Mouse (Mus musculus) splenic B cell, adult 2 months (primary cell): ENCODE data around the gene Cel.
"Not testable (repeated sequence)": the region's sequence is repeated elsewhere in the genome, so short reads cannot be mapped to it uniquely, and the experiment has no call there.

Experiments
- DNase-seq: peaks from one replicate; pipeline ENCODE4 v3.0.0-alpha.2; 2011; ENCODE audit warnings: low read depth, low spot score
- H3K27me3 ChIP-seq: 2 replicates; pipeline ENCODE4 v1.6.1; 2012; ENCODE audit warnings: mild to moderate bottlenecking, low read length, moderate library complexity, mixed read lengths; ENCODE audit not compliant: control insufficient read depth, poor library complexity, insufficient read depth, severe bottlenecking
- H3K36me3 ChIP-seq: 2 replicates; pipeline ENCODE4 v1.6.1; 2012; ENCODE audit warnings: mild to moderate bottlenecking, low read length, moderate library complexity, mixed read lengths; ENCODE audit not compliant: control insufficient read depth, poor library complexity, insufficient read depth, severe bottlenecking

Gene Cel

DNA sequence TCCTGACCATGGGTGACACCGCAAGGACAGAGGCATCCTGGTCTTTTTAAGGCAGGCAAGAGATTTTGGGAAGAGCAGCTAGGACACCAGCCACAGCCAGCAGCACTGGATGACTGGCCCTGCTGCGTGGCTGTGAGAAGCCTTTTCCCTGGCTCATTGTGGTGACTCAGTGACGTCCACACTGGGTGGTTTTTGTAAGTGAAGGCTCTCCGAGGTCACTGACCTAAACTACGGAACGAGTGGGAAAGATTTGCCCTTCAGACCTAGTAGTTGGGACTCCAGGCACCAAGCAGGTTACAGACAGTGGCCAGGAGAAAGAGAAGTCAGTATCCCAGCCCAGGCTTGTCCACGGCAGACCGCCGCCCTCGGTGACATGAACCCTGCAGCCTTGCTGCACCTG, 38.8 kb downstream of the Cel start:
- Histone ChIP-seq H3K27me3 (no peaks in the 10 kb centered on the region), H3K36me3 (no peaks in the 10 kb centered on the region)
- DNase-seq = no peak

DNA sequence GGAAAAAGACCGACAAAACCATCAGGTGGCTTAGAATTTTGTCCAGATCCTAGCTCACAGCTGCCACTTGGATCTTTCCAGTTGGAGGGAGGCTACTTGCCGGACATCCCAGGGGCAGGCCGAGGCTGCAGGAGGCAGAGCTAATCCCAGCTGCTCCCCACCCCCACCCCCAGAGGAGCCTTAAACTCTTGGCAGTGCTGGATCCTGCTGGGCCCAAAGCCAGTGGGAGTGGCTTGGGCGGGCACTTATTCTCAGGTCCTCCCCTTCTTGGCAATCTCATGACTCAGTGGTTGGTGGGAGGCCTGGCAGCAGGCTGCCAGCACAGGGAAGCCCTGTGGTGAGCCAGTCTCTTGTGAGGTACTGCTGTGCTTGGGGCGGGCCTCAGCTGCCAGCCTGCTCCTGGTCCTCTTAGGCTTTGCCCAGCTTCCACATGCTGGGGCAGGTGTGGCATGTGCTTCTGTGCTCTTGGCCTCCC, 39.5 kb downstream of the Cel start:
- Histone ChIP-seq H3K36me3 (no peaks in the 10 kb centered on the region), H3K27me3 (no peaks in the 10 kb centered on the region)
- no peak for DNase-seq

DNA sequence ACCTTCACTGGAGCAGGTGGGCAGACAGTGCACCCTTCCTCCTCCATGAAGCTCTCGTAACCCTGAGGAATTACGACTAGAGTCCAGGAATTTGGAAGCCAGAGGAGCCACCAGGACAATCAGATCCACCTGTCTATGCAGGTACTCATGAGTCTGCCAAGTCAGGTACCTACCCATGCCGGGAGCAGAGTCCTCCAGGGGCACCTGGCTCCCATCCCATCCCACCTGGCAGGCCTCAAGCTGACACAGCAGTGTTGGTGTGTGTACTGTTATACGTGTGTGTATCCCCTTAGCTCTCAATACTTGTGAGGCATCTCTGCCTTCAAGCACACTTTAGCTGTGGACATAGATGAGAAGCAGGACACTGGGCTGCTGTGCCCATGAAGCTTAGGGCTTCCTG, 41.0 kb downstream of the Cel start:
- no peak for DNase-seq
- Histone ChIP-seq H3K27me3 (no peaks in the 10 kb centered on the region), H3K36me3 (no peaks in the 10 kb centered on the region)

DNA sequence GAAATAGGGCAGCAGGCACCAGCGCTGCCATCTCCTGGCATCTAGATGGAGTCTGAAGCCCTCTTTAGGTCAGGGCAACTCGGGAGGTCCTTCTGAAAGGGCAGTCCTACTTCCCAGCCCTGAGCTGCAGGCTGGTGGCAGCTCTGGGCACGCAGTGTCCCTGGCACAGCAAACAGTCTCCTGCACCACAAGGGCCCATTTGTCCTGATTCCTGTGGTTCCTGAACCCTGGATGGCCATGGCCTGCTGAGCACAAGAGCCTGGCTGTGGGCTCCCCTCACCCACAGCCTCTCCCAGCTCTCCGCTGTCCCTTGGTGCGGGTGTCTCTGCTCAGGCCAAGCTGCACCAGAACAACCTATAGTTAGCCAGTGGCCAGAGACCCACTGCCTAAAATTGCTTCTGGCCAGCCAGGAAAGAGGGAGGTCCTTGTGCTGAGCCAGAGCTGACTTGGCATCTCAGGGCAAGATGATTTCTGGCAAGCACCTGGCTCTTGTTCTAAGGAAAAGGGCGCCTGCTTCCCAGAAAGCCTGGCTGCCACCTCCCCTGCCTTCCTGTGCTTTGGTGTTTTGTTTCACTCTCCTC, 41.5 kb downstream of the Cel start:
- H3K36me3 ChIP-seq = no peaks in the 10 kb centered on the region
- DNase-seq = no peak
- H3K27me3 ChIP-seq = no peaks in the 10 kb centered on the region

DNA sequence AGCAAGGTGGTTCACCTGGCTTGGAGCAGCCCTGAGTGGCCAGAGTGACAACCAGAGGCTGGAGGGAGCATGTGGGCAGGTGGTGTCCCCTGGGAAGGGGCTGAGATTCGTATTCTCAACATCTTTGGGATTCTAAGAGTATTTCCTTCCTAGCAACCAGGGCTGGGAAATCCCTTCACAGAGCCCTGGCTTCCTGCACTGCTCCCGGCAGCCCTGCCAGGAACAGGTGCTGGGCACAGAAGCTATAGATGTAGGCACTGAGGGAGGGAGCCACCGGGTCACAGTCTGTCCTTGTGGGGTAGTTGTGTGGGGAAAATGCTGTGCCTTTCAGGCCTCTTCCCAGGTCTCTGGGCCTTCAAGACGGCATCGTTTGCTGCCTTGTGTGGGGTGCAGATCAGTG, 42.6 kb downstream of the Cel start:
- Histone ChIP-seq H3K36me3 (no peaks in the 10 kb centered on the region), H3K27me3 (no peaks in the 10 kb centered on the region)
- no peak for DNase-seq

DNA sequence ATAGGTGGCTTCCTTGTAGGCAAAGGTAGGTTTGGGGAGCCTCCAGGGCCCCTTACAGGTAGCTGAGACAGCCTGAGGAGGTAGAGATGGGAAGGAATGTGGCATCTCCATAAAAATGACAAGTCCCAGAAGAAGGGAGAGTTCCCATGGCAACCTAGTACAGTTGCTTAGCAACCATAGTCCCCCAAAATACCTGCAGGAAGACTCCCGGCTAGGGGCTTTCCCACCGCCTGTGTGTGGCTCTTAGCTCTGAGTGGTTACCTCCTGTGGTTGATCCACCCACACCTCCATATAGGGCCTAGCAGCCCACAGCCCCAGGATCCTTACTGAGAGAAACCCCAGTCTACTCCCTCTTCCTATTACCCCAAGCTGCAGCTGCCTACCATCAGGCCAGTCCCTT, 45.0 kb downstream of the Cel start:
- peak; percentile 82 for DNase-seq
- Histone ChIP-seq H3K36me3 (no peaks in the 10 kb centered on the region), H3K27me3 (no peaks in the 10 kb centered on the region)

DNA sequence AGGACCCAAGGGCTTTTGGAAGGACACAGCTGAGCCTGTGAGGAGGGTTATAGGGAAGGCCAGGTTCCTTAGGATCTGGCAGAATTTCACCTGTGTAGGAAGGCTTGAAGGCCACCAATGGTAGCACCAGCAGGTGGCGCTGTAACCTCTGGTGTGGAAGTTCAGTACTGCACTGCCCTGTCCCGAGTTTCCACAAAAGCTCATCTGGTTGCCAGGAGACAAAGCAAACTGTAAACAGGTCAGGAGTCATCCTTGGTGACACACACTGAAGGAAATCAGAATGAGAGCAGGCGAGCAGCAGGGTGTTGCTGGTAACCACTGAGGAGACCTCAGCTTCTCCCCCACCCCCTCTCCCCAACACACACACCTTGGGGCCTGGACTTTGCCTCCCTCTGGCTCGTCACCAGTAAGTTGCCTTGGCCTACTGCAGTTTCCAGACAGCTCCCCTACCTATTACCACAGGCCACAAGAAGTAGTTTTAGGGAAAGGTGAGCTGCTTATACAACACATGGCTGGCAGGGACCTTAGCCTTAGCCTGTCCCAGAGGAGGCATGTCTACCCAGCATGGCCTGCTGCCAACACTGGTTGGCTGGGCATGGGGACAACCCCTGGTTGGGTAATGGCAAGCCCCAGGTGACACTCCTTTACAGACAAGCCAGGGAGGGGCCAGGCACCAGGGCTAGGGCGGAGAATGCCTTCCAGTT, 45.8 kb downstream of the Cel start:
- Histone ChIP-seq H3K27me3 (no peaks in the 10 kb centered on the region), H3K36me3 (no peaks in the 10 kb centered on the region)
- peak; percentile 97 for DNase-seq

DNA sequence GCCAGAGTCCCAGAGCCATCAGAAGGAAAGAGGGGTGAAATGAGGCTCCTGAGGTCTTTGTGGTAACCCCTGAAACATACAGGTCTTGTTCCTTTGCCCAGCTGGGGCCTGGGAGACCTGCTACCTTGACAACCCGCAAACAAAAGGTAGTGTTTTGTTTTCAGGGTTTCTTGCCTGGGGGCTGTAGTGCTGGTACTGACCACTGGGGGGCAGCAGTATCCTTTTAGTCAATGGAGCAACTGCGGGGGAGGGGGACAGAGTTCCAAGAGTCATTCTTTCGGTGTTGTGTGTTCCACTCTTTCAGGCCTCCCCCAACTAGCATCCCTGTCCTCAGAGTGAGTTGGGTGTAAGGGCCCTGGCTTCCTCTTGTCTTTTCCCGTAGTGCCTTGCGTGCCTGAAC, 48.7 kb downstream of the Cel start:
- Histone ChIP-seq H3K36me3 (no peaks in the 10 kb centered on the region), H3K27me3 (no peaks in the 10 kb centered on the region)
- peak; percentile 96 for DNase-seq

DNA sequence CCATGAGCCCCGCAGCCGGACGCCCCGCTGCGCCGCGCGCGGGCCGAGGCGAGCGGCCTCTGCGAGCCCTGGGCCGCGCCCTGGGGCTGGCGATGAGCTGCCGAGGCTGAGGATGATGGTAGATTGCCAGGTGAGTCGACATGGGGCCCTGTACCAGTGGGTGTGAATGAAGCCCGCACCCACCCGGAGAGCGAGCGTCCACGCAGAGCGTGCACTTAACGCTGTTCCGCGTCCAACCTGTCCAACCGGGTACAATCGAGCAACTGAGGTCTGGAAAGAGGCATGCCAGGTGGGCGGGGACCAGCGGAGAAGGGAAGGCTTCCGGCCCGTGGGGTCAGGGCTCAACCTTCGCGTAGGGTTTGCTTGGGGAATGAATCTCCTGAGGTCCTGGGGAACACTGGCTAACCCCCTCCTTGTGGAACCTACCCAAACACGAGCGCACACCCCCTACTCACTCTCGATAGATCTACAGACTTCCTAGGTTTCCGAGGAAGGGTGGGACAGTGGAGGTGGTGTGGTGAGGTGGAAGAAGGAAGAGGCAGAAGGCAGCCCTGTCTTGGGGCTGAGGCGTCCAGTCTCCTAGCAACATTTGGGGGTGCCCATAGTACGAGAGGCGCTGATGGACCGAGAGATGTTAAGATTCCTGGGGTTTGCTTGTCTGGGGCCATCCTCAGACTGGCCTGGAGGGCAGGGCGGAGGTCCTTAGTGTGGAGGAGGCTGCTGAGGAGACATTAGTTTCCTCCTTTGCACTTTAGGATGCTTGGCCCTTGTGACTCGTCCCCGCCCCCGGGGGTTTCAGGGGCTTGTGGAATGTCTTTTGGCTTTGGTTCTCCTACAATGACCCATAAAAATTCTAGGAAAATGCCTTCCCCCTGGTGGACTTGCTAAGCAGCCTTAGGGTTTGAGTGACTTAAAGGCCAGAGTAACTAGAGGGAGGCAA, 49.5 kb downstream of the Cel start:
- H3K36me3 ChIP-seq = no peaks in the 10 kb centered on the region
- DNase-seq = peak; percentile 43
- no peaks in the 10 kb centered on the region for H3K27me3 ChIP-seq

DNA sequence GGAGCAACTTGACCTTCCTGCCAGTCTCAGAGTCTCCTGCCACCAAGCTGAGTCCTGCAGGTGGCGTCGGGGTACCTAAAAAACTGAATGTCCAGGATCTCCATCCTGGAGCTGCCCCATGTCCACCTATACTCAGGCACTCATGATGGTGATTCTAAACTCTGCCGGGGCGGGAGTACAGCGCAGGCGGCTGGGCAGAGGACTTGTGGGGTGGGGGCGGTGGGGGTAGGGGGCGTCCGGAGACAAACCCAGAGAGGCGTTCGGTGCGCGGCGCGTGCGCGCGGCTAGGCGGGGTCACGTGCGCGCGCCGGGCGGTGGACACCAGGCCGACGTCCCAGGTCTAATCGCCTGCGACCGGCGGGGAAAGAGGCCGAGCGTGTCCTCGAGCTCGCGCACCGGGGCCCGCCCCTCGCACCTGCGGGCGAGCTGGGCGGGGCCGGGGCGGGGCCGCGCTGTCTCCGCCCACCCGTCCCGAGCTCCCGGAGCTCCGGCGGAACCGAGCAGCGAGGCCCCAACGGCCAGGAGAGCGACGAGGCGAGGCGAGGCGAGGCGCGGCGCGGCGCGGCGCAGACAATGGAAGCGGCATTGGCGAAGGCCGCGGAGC, 50.3 kb downstream of the Cel start, which contains the start of gene Ralgds:
Gene Ralgds, plus strand, starts transcription at position 328 of the 604 bp plus-strand sequence.
- peak; percentile 80 for DNase-seq
- Histone ChIP-seq H3K27me3 (no peaks in the 10 kb centered on the region), H3K36me3 (no peaks in the 10 kb centered on the region)

DNA sequence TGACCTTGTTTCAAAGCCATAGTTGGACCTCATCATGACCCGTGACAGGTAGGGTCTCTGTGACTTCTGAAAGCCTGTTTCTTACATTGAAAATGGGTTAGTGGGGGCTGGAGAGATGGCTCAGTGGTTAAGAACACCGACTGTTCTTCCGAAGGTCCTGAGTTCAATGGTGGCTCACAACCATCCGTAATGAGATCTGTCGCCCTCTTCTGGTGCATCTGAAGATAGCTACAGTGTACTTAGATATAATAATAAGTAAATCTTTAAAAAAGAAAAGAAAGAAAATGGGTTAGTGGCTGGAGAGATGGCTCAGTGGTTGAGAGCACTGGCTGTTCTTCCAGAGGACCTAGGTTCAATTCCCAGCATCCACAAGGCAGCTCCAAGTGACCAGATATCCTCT, 51.6 kb downstream of the Cel start:
- H3K36me3 ChIP-seq, H3K27me3 ChIP-seq: not testable (repeated sequence)
- peak; percentile 33 for DNase-seq

DNA sequence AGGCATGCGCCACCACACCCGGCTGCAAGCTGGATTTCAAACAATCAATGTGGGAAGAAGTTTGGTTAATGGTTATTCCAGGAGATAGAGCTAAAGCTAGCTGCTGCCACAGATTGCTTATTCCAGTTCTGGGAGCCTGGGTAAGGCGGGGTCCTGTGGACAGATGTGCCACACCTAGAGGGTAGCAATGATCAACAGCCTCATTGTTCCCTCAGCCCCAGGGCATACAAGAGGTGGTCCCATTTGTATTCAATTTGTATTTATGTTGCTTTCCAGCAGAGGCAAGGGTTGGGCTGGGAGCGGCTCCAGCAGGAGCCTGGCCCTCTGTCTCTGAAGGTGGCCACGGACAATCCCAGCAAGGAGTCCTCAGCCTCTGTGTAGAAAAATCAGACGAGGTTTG, 56.9 kb downstream of the Cel start:
- no peaks in the 10 kb centered on the region for H3K36me3 ChIP-seq
- DNase-seq = no peak

DNA sequence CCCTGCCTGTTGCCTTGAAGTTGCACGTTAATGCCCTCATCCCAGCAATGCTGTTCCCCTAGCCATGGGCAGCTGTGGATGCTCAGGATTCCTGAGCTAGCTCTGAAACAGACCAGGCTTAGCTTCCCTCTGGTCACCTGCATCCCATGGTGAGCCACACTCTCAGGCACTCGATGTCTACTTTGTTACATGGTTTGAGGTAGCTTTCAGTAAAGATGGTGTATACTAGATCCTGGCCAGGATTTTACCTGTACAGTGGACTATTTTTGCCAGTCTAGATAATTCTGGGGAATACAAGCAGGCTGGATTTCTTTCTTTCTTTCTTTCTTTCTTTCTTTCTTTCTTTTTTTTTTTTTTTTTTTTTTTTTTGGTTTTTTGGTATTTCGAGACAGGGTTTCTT, 57.4 kb downstream of the Cel start, which contains the start of gene Gm10134:
Gene Gm10134, plus strand, starts transcription at position 301 of the 400 bp plus-strand sequence.
- Histone ChIP-seq H3K36me3 (no peaks in the 10 kb centered on the region), H3K27me3 (no peaks in the 10 kb centered on the region)
- no peak for DNase-seq

More for the DNA sequence above, 56.9 kb downstream of the Cel start:
- no peaks in the 10 kb centered on the region for H3K27me3 ChIP-seq
